Mouse (Mus musculus) effector memory CD4-positive, alpha-beta T cell, adult 5 months (primary cell): ENCODE results near the gene Stpg2. TPM values are rescaled to one million over a fixed set of nuclear protein-coding genes. Genes with fewer than 3 reads are reported as not detected.

Source experiments
- polyA plus RNA-seq: library from polyadenylated mRNA; unstranded; fragments of 100-300 nt; shearing (Covaris generic); gene quantifications from one replicate; pipeline ENCODE4 v1.2.1, GENCODE M21; 2017

The Stpg2 gene
- polyA plus RNA-seq: not detected

DNA sequence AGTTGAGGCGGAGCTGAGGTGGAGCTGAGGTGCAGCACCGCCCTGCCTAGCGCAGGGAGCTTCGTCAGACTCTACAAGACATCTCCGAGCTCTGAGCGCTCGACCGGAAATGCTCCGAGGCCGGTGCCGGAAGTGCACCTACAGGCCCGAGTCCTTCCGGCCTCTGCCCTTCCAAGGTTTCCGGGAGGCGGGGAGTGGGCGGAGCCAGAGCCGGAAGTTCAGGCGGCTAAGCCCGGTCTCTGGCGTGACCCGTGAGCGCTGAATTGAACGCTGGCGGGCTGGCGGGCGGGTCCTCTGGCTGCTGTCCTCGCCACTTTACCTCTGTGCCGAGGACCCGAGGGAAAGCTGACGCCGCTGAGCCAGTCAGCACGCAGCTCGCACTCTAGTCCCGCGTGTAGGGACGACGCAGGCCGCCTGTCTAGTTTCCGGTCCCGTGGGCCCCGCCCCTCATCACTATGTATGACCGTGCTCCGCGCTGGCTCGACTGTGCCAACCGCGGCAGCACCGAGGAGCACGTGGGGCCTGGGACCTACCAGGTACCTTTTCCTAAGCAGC, at the start of gene Stpg2:
Gene Stpg2, plus strand, starts transcription at position 251 of the 555 bp plus-strand sequence.

Other genes starting within 250 kb of the Stpg2 start
- 131 TPM for gene Rap1gds1, start 130.5 kb upstream of the Stpg2 start, polyA plus RNA-seq